Mouse (Mus musculus): ENCODE results near the gene Sh3kbp1. TPM values are rescaled to one million over a fixed set of nuclear protein-coding genes. Genes with fewer than 3 reads are reported as not detected.

Gene Sh3kbp1
- polyA plus RNA-seq, 1 experiment from 2014 or later, result 51.2 TPM

DNA sequence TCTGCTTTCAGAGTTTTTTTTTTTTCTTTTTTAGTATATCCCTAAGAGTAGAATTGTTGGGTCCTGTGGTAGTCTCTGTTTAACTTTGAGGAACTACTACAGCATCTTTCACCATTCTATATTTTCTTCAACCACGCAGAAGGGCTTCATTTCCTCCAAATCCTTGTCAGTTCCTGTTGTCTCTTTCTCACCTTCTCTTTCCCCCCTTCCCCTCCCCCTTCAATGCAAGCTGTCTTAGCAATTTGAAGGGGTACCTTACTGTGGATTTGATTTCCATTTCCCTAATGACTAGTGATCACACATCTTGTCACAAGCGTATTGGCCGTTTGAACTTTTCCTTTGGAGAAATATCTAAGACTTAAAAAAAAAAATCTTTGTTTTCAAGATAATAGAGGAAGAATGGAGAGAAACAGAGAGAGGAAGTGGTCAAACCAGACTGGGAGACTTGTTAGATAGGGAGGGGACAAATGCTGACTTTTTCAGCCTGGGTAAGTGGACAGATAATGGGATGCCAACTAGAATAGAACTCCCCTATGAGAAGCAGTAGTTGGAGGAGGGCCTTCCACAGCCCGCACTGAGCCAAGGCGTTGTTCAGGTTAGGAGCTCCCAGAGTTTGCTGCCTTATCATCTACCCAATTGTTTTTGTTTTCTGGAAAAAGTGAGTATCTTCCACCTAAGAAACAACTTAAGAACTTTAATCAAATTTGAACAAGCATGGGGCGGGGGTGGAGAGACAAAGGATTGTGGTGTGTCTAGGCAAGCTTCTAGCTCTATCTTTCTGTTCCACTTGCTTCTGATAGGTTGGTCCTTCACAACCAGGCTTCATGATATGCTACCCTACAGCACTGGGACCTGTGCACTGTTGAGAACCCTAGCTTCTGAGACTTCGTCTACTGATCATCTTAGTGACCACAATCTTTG lies 130.1 kb downstream of the Sh3kbp1 start:
- no peaks in the 10 kb centered on the region for H3K9me3 ChIP-seq
- no peaks in the 10 kb centered on the region for H3K36me3 ChIP-seq
- WGBS, result 90% methylated on average over 7 of the region's 7 CpGs
- no peak overlapping the region for H3K4me2 ChIP-seq
- H3K27ac ChIP-seq (replicated peaks), result no peak overlapping the region
- no peaks in the 10 kb centered on the region for H3K27me3 ChIP-seq
- no peak for ATAC-seq (ENCODE audit: low FRiP score, low read depth)
- no peak overlapping the region for H3K4me3 ChIP-seq
- H3K9ac ChIP-seq, result no peak overlapping the region
- no peaks in the 10 kb centered on the region for H3K4me1 ChIP-seq (replicated peaks)

DNA sequence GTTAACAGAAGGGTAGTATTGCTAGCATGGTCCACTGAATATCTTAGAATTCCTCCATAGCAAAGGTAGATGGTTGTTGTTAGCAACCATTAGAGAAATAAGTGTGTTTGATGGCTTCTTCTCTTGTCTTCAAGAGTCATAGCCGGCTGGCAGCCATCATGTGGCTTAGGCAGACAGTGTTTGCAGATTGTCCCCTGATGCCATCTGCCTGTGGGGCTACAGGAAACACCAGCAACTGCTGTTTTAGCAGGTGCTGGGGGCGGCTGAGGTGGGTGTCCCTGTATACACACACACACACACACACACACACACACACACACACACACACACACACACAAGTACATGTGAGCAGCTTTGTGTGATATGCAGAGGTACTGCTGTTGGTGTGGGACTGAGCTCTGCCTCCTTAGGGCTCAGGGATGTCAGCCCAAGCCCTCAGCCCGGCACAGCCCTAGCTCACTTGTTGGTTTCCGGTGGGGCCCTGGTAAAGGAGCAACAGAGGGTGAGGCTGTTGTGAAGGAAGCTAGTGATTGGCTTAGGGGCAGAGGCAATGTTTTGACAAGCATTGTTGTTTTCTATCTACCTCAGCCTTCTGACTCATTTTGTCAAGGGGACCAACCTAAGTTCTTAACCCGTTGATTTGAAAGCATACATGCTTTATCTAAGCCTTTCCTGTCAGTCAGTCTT lies 130.9 kb downstream of the Sh3kbp1 start:
- no peak overlapping the region for H3K9ac ChIP-seq
- no peak overlapping the region for H3K27ac ChIP-seq (replicated peaks)
- H3K9me3 ChIP-seq, result no peaks in the 10 kb centered on the region
- ATAC-seq (ENCODE audit: low FRiP score, low read depth), result no peak
- no peaks in the 10 kb centered on the region for H3K4me1 ChIP-seq (replicated peaks)
- WGBS, result 80% methylated on average over 5 of the region's 5 CpGs
- H3K4me3 ChIP-seq, result no peak overlapping the region
- H3K27me3 ChIP-seq, result no peaks in the 10 kb centered on the region
- H3K4me2 ChIP-seq, result no peak overlapping the region
- no peaks in the 10 kb centered on the region for H3K36me3 ChIP-seq

DNA sequence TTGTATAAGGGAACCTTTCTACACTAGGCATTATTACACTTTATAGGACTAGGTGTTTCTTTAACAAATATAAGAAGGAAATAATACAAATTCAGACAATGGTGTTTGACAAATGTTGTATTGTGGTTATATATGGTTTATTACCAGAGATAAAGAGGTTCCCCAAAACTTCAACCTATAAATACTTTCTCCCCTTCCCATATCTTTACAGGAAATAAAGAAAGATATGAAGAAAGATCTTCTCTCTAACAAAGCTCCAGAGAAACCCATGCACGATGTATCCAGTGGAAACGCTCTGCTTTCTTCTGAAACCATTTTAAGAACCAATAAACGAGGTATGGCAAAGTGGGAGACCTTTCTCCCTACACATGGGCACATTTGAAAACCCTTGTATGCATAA lies 136.7 kb downstream of the Sh3kbp1 start:
- H3K36me3 ChIP-seq, result no peaks in the 10 kb centered on the region
- H3K4me3 ChIP-seq, result no peak overlapping the region
- 86% methylated on average over 3 of the region's 3 CpGs for WGBS
- no peaks in the 10 kb centered on the region for H3K27me3 ChIP-seq
- H3K4me1 ChIP-seq (replicated peaks), result no peaks in the 10 kb centered on the region
- no peak for ATAC-seq (ENCODE audit: low FRiP score, low read depth)
- H3K9ac ChIP-seq, result no peak overlapping the region
- no peak overlapping the region for H3K27ac ChIP-seq (replicated peaks)
- no peak overlapping the region for H3K4me2 ChIP-seq
- H3K9me3 ChIP-seq, result no peaks in the 10 kb centered on the region

DNA sequence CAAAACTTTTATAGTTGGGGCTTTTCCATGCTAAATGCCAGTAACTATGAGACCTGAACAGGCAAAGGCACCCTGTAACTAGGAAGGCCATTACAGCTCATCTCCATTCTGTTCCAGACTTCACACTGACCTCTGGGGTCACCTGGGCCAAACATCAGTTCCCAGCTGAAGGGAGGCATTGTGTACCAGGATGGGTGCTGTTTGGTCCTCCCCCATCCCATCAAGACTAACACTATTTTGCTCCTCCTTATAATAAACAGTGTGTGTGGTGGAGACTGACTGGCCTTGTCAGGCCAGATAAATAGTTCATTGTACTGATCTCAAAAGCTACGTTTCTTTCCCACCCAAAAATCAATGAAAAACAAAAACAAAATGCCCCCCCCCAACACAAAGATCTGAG lies 138.8 kb downstream of the Sh3kbp1 start:
- Histone ChIP-seq H3K4me3 (no peak overlapping the region), H3K4me1 (replicated peaks) (no peaks in the 10 kb centered on the region), H3K27ac (replicated peaks) (no peak overlapping the region), H3K4me2 (no peak overlapping the region), H3K9me3 (no peaks in the 10 kb centered on the region), H3K9ac (no peak overlapping the region), H3K27me3 (no peaks in the 10 kb centered on the region), H3K36me3 (no peaks in the 10 kb centered on the region)
- no peak for ATAC-seq (ENCODE audit: low FRiP score, low read depth)
- 45% methylated on average over 1 of the region's 1 CpGs for WGBS

DNA sequence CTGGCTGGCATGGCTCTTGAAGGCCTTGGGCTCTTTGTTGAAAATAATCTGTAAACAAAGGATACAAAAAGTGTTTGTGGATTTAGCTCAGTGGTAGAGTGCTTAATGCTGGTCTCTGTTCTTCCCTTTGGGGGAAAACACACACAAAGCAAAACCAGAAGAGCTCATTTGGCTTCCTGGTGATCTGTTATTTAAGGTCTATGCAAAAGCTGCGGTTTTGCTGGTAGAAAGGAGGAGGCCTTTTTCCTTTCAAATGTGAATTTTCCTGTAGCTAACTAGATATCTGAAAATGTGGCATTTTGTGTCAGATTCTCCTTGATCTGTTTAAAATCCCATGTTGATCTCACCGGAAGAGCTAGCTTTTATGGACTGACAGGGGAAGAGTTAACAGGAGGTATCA lies 141.9 kb downstream of the Sh3kbp1 start:
- Histone ChIP-seq H3K27me3 (no peaks in the 10 kb centered on the region), H3K4me2 (no peak overlapping the region), H3K9ac (no peak overlapping the region), H3K36me3 (no peaks in the 10 kb centered on the region), H3K27ac (replicated peaks) (no peak overlapping the region), H3K4me1 (replicated peaks) (no peaks in the 10 kb centered on the region), H3K9me3 (no peaks in the 10 kb centered on the region), H3K4me3 (no peak overlapping the region)
- ATAC-seq (ENCODE audit: low FRiP score, low read depth), result no peak
- 58% methylated on average over 2 of the region's 2 CpGs for WGBS

DNA sequence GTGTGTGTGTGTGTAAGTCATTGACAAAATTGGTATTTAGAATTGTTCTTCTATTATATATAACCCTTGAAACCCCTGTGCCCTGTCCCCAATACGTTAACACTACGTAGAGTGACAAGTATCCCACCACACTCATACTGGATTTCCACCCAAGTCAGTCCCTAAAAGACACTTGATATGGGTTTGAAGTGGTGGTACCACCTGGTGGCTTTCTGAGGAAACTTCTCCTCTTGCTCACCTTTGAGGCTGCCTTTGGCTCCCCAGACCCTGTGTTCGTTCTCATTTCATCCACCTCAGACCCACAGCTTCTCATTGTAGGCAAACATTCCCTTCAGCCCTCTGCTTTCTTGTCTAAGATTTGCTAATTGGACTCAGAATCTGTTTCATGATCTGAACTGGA lies 142.7 kb downstream of the Sh3kbp1 start:
- no peaks in the 10 kb centered on the region for H3K4me1 ChIP-seq (replicated peaks)
- H3K27ac ChIP-seq (replicated peaks), result no peak overlapping the region
- no peaks in the 10 kb centered on the region for H3K36me3 ChIP-seq
- H3K4me2 ChIP-seq, result no peak overlapping the region
- ATAC-seq (ENCODE audit: low FRiP score, low read depth), result no peak
- H3K4me3 ChIP-seq, result no peak overlapping the region
- no peaks in the 10 kb centered on the region for H3K9me3 ChIP-seq
- H3K27me3 ChIP-seq, result no peaks in the 10 kb centered on the region
- WGBS, result 90% methylated on average over 3 of the region's 3 CpGs
- H3K9ac ChIP-seq, result no peak overlapping the region

DNA sequence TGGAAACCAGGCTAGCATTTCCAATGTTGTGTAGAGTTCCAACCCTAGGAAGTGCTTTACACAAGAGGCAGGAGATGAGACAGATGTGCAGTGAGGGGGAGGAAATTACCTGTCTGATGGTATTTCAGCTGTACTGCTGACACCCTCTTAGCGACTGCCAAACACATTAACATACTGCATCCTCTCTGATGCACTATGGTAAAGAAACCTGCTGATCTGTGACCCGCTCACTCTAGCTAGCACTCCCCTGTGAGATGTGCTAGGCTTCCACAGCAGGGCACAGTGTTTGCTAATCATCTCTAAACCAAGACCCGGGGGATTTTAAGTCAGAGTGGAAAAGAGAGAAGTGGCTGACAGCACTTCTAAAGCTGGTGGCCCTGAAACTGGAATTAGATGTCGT lies 145.1 kb downstream of the Sh3kbp1 start:
- H3K36me3 ChIP-seq, result no peaks in the 10 kb centered on the region
- H3K27me3 ChIP-seq, result no peaks in the 10 kb centered on the region
- H3K27ac ChIP-seq (replicated peaks), result no peak overlapping the region
- H3K9ac ChIP-seq, result no peak overlapping the region
- ATAC-seq (ENCODE audit: low FRiP score, low read depth), result no peak
- no peak overlapping the region for H3K4me2 ChIP-seq
- H3K4me3 ChIP-seq, result no peak overlapping the region
- no peaks in the 10 kb centered on the region for H3K9me3 ChIP-seq
- no peaks in the 10 kb centered on the region for H3K4me1 ChIP-seq (replicated peaks)
- WGBS, result 50% methylated on average over 4 of the region's 4 CpGs

DNA sequence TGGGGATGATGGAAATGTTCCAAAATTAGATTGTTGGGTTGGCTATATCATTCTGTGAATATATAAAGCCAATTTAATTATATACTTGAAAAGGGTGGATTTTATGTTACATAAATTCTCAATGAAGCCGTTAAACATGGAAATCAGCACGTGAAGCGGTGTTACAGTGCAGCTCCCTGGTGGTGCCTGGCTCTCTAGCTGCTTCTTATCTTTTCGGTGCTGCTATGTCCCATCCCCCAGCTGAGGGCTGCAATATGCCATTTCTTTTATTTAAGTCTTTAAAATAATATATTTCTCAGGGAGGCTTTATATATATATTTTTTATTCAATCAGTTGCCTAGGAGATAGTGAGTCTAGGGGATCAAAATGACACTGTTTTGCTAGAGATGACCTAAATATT lies 148.0 kb downstream of the Sh3kbp1 start:
- ATAC-seq (ENCODE audit: low FRiP score, low read depth), result no peak
- Histone ChIP-seq H3K9ac (no peak overlapping the region), H3K4me2 (no peak overlapping the region), H3K36me3 (no peaks in the 10 kb centered on the region), H3K4me3 (no peak overlapping the region), H3K27me3 (no peaks in the 10 kb centered on the region), H3K9me3 (no peaks in the 10 kb centered on the region), H3K4me1 (replicated peaks) (no peaks in the 10 kb centered on the region), H3K27ac (replicated peaks) (no peak overlapping the region)
- WGBS, result 52% methylated on average over 4 of the region's 4 CpGs

DNA sequence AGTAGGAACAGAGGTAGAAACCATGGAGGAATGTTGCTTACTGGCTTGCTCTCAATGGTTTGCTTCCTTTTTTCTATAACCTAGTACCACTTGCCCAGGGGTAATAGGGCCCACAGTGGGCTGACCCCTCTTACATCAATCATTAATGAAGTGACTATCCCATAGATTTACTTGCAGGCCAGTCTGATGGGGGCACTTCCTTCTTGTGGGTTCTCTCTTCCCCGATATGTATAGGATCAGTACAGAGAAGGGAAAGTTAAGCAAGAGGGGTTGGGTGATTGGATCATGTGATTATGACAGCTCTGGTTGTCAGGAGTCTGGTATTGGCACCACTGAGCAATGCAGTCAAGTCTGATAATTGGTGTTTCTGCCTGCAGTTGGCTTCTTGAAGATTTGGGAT lies 151.7 kb downstream of the Sh3kbp1 start:
- Histone ChIP-seq H3K4me3 (no peak overlapping the region), H3K9me3 (no peaks in the 10 kb centered on the region), H3K4me1 (replicated peaks) (no peaks in the 10 kb centered on the region), H3K36me3 (no peaks in the 10 kb centered on the region), H3K27ac (replicated peaks) (no peak overlapping the region), H3K9ac (no peak overlapping the region), H3K4me2 (no peak overlapping the region), H3K27me3 (no peaks in the 10 kb centered on the region)
- no peak for ATAC-seq (ENCODE audit: low FRiP score, low read depth)
- WGBS, result 92% methylated on average over 1 of the region's 1 CpGs

DNA sequence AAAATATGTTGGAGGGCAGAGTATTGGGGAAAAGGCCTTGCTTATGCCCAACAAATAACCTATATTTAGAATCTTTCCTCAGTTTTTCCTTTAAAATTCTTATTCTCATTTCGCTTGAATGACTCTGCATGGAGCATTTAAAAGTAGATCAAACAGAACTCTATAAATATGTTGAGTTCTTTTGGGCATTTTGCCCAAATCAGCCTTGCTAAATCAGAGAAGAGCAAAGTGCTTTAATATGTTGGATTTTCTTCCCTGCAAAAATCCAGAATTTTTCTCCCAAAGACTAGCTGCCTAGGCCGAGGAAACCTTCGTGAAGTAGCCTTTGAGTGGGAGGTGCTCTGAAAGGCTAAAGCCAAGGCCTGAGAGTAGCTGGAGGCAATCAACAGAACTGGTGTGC lies 163.4 kb downstream of the Sh3kbp1 start:
- Histone ChIP-seq H3K27ac (replicated peaks) (no peak overlapping the region), H3K4me3 (no peak overlapping the region), H3K9me3 (no peaks in the 10 kb centered on the region), H3K4me1 (replicated peaks) (no peaks in the 10 kb centered on the region), H3K9ac (no peak overlapping the region), H3K27me3 (no peaks in the 10 kb centered on the region), H3K4me2 (no peak overlapping the region), H3K36me3 (no peaks in the 10 kb centered on the region)
- 60% methylated on average over 3 of the region's 3 CpGs for WGBS
- ATAC-seq (ENCODE audit: low FRiP score, low read depth), result no peak

DNA sequence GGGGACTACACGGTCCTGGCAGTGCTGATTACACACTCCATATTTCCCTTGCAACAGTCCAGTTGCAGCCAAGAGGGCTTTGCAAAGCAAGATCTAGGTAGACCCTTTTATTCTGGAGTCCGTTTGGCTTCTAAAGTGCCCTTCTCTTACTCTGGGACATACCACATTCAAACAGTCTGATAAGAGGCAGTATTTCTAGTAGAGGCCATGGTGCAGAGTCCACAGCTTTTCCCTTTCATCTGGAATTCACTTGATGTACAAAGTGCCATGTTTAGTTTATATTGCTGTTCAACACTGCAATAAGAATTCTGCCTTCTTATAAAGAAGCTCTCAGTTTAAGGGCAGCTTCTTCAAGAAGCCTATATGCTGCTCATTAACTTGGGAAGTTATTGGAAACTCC lies 168.5 kb downstream of the Sh3kbp1 start:
- no peaks in the 10 kb centered on the region for H3K36me3 ChIP-seq
- H3K4me2 ChIP-seq, result no peak overlapping the region
- no peak overlapping the region for H3K27ac ChIP-seq (replicated peaks)
- no peaks in the 10 kb centered on the region for H3K9me3 ChIP-seq
- H3K27me3 ChIP-seq, result no peaks in the 10 kb centered on the region
- ATAC-seq (ENCODE audit: low FRiP score, low read depth), result no peak
- WGBS, result 64% methylated on average over 2 of the region's 2 CpGs
- H3K4me1 ChIP-seq (replicated peaks), result no peaks in the 10 kb centered on the region
- H3K9ac ChIP-seq, result no peak overlapping the region
- H3K4me3 ChIP-seq, result no peak overlapping the region

DNA sequence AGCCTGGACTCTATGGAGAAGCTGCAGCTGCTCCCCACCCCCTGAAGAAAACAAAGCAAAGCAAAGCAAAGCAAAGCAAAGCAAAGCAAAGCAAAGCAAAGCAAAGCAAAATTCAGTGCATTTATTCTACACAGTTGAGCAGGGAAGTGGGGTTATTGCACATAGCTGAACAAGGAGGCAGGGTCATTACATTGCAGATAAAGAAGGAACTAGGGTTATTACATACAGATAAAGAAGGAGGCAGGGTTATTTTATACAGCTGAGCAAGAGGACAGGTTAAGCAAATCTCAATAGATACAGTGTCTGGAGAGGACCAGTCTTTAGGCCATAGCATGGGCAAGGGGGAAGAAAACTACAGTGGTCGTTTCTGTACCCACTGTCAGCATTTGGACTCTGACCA lies 177.3 kb downstream of the Sh3kbp1 start:
- Histone ChIP-seq H3K9ac (no peak overlapping the region), H3K4me3 (no peak overlapping the region), H3K27ac (replicated peaks) (no peak overlapping the region), H3K36me3 (no peaks in the 10 kb centered on the region), H3K4me2 (no peak overlapping the region), H3K9me3 (no peaks in the 10 kb centered on the region), H3K4me1 (replicated peaks) (no peaks in the 10 kb centered on the region), H3K27me3 (peaks cover 2% of the 10 kb centered on the region; the same call in 1 of the 2 replicates)
- 56% methylated on average over 1 of the region's 1 CpGs for WGBS
- ATAC-seq (ENCODE audit: low FRiP score, low read depth), result no peak
